Mouse (Mus musculus) cerebellum, adult 18-20 months (tissue): ENCODE measurements at regions not wholly inside any gene's neighbourhood (a gene's known extent, or its start where the extent isn't known, plus 50 kb on each side); places are given as distances from the start of the nearest gene placed in this dataset.

Experiments
- DNase-seq, 2 experiments: peaks; one replicate each; pipeline ENCODE4 v3.0.0; 2021

- no peak for DNase-seq
These were observed 201.6 kb upstream of the 4930452B06Rik start for GRCm38 (mm10) chr14:8867641-8868040.

GRCm38 (mm10) chr14:8851572-8851971 is 185.5 kb upstream of the 4930452B06Rik start:
- DNase-seq = no peak

GRCm38 (mm10) chr14:8850208-8850607 is 184.2 kb upstream of the 4930452B06Rik start:
- no peak for DNase-seq

GRCm38 (mm10) chr14:8833516-8833915 is 167.5 kb upstream of the 4930452B06Rik start:
- DNase-seq = no peak

- peak in 1 of 2 experiments; percentile 14 for DNase-seq
These were observed 134.2 kb upstream of the 4930452B06Rik start for GRCm38 (mm10) chr14:8800217-8800616.

- DNase-seq = no peak
These were observed 123.3 kb upstream of the 4930452B06Rik start for GRCm38 (mm10) chr14:8789348-8789747.

- no peak for DNase-seq
These were observed 94.5 kb upstream of the 4930452B06Rik start for GRCm38 (mm10) chr14:8760541-8760940.

GRCm38 (mm10) chr14:8736831-8737230 is 70.8 kb upstream of the 4930452B06Rik start:
- DNase-seq = no peak

GRCm38 (mm10) chr14:8733261-8733660 is 67.2 kb upstream of the 4930452B06Rik start:
- no peak for DNase-seq

- DNase-seq = no peak
These were observed 61.3 kb upstream of the 4930452B06Rik start for GRCm38 (mm10) chr14:8727364-8727763.
